In genomic region chrX:20705083-20705402, GRCm38 (mm10) we compare ENCODE assay signal across 7 mouse cellular contexts. TPM values are rescaled to one million over a fixed set of nuclear protein-coding genes. Genes with fewer than 3 reads are reported as not detected.
DNase-seq lines count a peak whose midpoint lies in the region; ATAC-seq lines count a peak whose summit lies in the region.

No protein-coding gene starts in this region.

- no peak for DNase-seq in lung, postnatal 10 days
- no peak for DNase-seq in adrenal gland, postnatal 10 days
- DNase-seq in left cerebral cortex, postnatal 10 days (ENCODE audit: extremely low spot score in 1 of 2, low spot score in 2 of 2): no peak

- peak overlapping the region; percentile 57 for H3K4me3 ChIP-seq in lung, embryonic 15.5 days
- peak overlapping the region; percentile 62 for H3K4me3 ChIP-seq in forebrain, embryonic 13.5 days
- H3K4me3 ChIP-seq in limb, embryonic 15.5 days: peak overlapping the region; percentile 56
- peak overlapping the region; percentile 64 for H3K4me3 ChIP-seq in stomach, embryonic 16.5 days (replicated peaks; ENCODE audit: low read length)

- H3K9ac ChIP-seq in lung, embryonic 15.5 days: peak overlapping the region; percentile 27; the same call in 1 of the 2 replicates
- peak overlapping the region; percentile 72; the same call in 1 of the 2 replicates for H3K9ac ChIP-seq in forebrain, embryonic 13.5 days
- H3K9ac ChIP-seq in limb, embryonic 15.5 days: no peak overlapping the region
- no peak overlapping the region for H3K9ac ChIP-seq in stomach, embryonic 16.5 days (ENCODE audit: low read length)

- no peaks in the 10 kb centered on the region for H3K9me3 ChIP-seq in lung, embryonic 15.5 days
- no peaks in the 10 kb centered on the region for H3K9me3 ChIP-seq in forebrain, embryonic 13.5 days (replicated peaks)
- no peaks in the 10 kb centered on the region for H3K9me3 ChIP-seq in limb, embryonic 15.5 days
- H3K9me3 ChIP-seq in stomach, embryonic 16.5 days (replicated peaks; ENCODE audit: control insufficient read depth, low read length): no peaks in the 10 kb centered on the region

- H3K4me2 ChIP-seq in lung, embryonic 15.5 days: peak overlapping the region; percentile 53
- H3K4me2 ChIP-seq in forebrain, embryonic 13.5 days: peak overlapping the region; percentile 52
- peak overlapping the region; percentile 41; the same call in 1 of the 2 replicates for H3K4me2 ChIP-seq in limb, embryonic 15.5 days
- peak overlapping the region; percentile 44 for H3K4me2 ChIP-seq in stomach, embryonic 16.5 days (ENCODE audit: low read depth, low read length)

- intact Hi-C loops in left cerebral cortex, postnatal 10 days (cut with DNase I): no loop called here

- H3K27me3 ChIP-seq in lung, embryonic 15.5 days: no peaks in the 10 kb centered on the region
- no peaks in the 10 kb centered on the region for H3K27me3 ChIP-seq in forebrain, embryonic 13.5 days
- no peaks in the 10 kb centered on the region for H3K27me3 ChIP-seq in limb, embryonic 15.5 days
- no peaks in the 10 kb centered on the region for H3K27me3 ChIP-seq in stomach, embryonic 16.5 days (ENCODE audit: control insufficient read depth, insufficient read depth, low read length)

- H3K36me3 ChIP-seq in lung, embryonic 15.5 days: no peaks in the 10 kb centered on the region; the same call in 1 of the 2 replicates
- H3K36me3 ChIP-seq in forebrain, embryonic 13.5 days (ENCODE audit: poor library complexity, severe bottlenecking): no peaks in the 10 kb centered on the region
- no peaks in the 10 kb centered on the region for H3K36me3 ChIP-seq in limb, embryonic 15.5 days
- H3K36me3 ChIP-seq in stomach, embryonic 16.5 days (ENCODE audit: control insufficient read depth, insufficient read depth, low read length): no peaks in the 10 kb centered on the region

- H3K27ac ChIP-seq in lung, embryonic 15.5 days: no peak overlapping the region
- H3K27ac ChIP-seq in forebrain, embryonic 13.5 days: no peak overlapping the region
- H3K27ac ChIP-seq in limb, embryonic 15.5 days: no peak overlapping the region
- H3K27ac ChIP-seq in stomach, embryonic 16.5 days (ENCODE audit: low read length): no peak overlapping the region

- H3K4me1 ChIP-seq in lung, embryonic 15.5 days: no peaks in the 10 kb centered on the region
- H3K4me1 ChIP-seq in forebrain, embryonic 13.5 days: no peaks in the 10 kb centered on the region
- no peaks in the 10 kb centered on the region for H3K4me1 ChIP-seq in limb, embryonic 15.5 days
- no peaks in the 10 kb centered on the region for H3K4me1 ChIP-seq in stomach, embryonic 16.5 days (ENCODE audit: control insufficient read depth, insufficient read depth, low read length)

- no peak for ATAC-seq in lung, embryonic 15.5 days (ENCODE audit: borderline replicate concordance, extremely low read depth, low FRiP score, low TSS enrichment)
- ATAC-seq in forebrain, embryonic 13.5 days: no peak
- no peak for ATAC-seq in limb, embryonic 15.5 days (ENCODE audit: insufficient number of reproducible peaks, low FRiP score, low TSS enrichment, low read depth)
- ATAC-seq in stomach, embryonic 16.5 days (ENCODE audit: insufficient read depth, low FRiP score): no peak

- 18% methylated on average over 3 of the region's 3 CpGs for WGBS in lung, embryonic 15.5 days
- 29% methylated on average over 3 of the region's 3 CpGs for WGBS in forebrain, embryonic 13.5 days
- 19% methylated on average over 3 of the region's 3 CpGs for WGBS in limb, embryonic 15.5 days
- WGBS in stomach, embryonic 16.5 days: 17% methylated on average over 3 of the region's 3 CpGs

RNA-seq across cellular contexts. Expression of gene Usp11, which starts 1.3 kb away (rescaled TPM):
- 38.1 and 38.7 TPM in 2 replicates for polyA plus RNA-seq in lung, embryonic 15.5 days (2015; fragmentation: Nextera tagmentation; extraction: Ambion mirVana)
- 69.6 and 76.4 TPM in 2 replicates for polyA plus RNA-seq in forebrain, embryonic 13.5 days (2015; fragmentation: Nextera tagmentation; extraction: Ambion mirVana)
- polyA plus RNA-seq in limb, embryonic 15.5 days (2015; fragmentation: Nextera tagmentation; extraction: Ambion mirVana): 45.3 and 45.6 TPM in 2 replicates
- polyA plus RNA-seq in stomach, embryonic 16.5 days (2015; fragmentation: Nextera tagmentation; extraction: Ambion mirVana): 30.8 and 33.6 TPM in 2 replicates
- 10 to 100 TPM; 18.9 to 28.3 TPM for total RNA-seq in adrenal gland, postnatal 10 days (2021)
- total RNA-seq in left cerebral cortex, postnatal 10 days (2021): 10 to 100 TPM; 78.0 to 80.0 TPM

RNA-seq across cellular contexts. Expression of gene Cdk16, which starts 17.3 kb away (rescaled TPM):
- 109 and 113 TPM in 2 replicates for polyA plus RNA-seq in lung, embryonic 15.5 days (2015; fragmentation: Nextera tagmentation; extraction: Ambion mirVana)
- 101 and 106 TPM in 2 replicates for polyA plus RNA-seq in forebrain, embryonic 13.5 days (2015; fragmentation: Nextera tagmentation; extraction: Ambion mirVana)
- polyA plus RNA-seq in limb, embryonic 15.5 days (2015; fragmentation: Nextera tagmentation; extraction: Ambion mirVana): 115 and 119 TPM in 2 replicates
- polyA plus RNA-seq in stomach, embryonic 16.5 days (2015; fragmentation: Nextera tagmentation; extraction: Ambion mirVana): 73.6 and 77.1 TPM in 2 replicates
- 100 to 1,000 TPM; 145 to 183 TPM for total RNA-seq in adrenal gland, postnatal 10 days (2021)
- 100 to 1,000 TPM; 298 to 304 TPM for total RNA-seq in left cerebral cortex, postnatal 10 days (2021)

RNA-seq across cellular contexts. Expression of gene Uba1, which starts 46.9 kb away (rescaled TPM):
- 203 and 207 TPM in 2 replicates for polyA plus RNA-seq in lung, embryonic 15.5 days (2015; fragmentation: Nextera tagmentation; extraction: Ambion mirVana)
- 334 and 366 TPM in 2 replicates for polyA plus RNA-seq in forebrain, embryonic 13.5 days (2015; fragmentation: Nextera tagmentation; extraction: Ambion mirVana)
- polyA plus RNA-seq in limb, embryonic 15.5 days (2015; fragmentation: Nextera tagmentation; extraction: Ambion mirVana): 190 and 191 TPM in 2 replicates
- 201 and 206 TPM in 2 replicates for polyA plus RNA-seq in stomach, embryonic 16.5 days (2015; fragmentation: Nextera tagmentation; extraction: Ambion mirVana)
- 100 to 1,000 TPM; 307 to 320 TPM for total RNA-seq in adrenal gland, postnatal 10 days (2021)
- total RNA-seq in left cerebral cortex, postnatal 10 days (2021): 100 to 1,000 TPM; 441 to 479 TPM

Comparison
In these comparisons a context has a peak if more than half of its experiments do, and no peak if none do; other contexts are left out.
1. H3K9ac ChIP-seq: peak in lung, embryonic 15.5 days (single experiment) and forebrain, embryonic 13.5 days (single experiment); none in limb, embryonic 15.5 days (single experiment) and stomach, embryonic 16.5 days (single experiment).
2. Peak in every context shown above with its lines, with median percentiles within 50 percentile points of each other: H3K4me2 ChIP-seq and H3K4me3 ChIP-seq.